Mouse (Mus musculus): ENCODE data around the gene Oas2.

Oas2 gene

GRCm38 (mm10) chr5:120729319-120729718 lies 20.3 kb downstream of the Oas2 start:
- DNase-seq (ENCODE audit: low spot score): no peak

GRCm38 (mm10) chr5:120725811-120726455 lies 23.7 kb downstream of the Oas2 start:
- DNase-seq (ENCODE audit: low spot score): no peak

- DNase-seq (ENCODE audit: low spot score): no peak
Measured at GRCm38 (mm10) chr5:120721005-120721404, 28.6 kb downstream of the Oas2 start.

GRCm38 (mm10) chr5:120718600-120719378 lies 30.9 kb downstream of the Oas2 start:
- no peak for DNase-seq (ENCODE audit: low spot score)

- DNase-seq (ENCODE audit: low spot score): no peak
Measured at GRCm38 (mm10) chr5:120717136-120717535, 32.5 kb downstream of the Oas2 start.

GRCm38 (mm10) chr5:120714314-120714713 lies 35.3 kb downstream of the Oas2 start:
- DNase-seq (ENCODE audit: low spot score): no peak

- no peak for DNase-seq (ENCODE audit: low spot score)
Measured at GRCm38 (mm10) chr5:120712721-120713120, 36.9 kb downstream of the Oas2 start.

- no peak for DNase-seq (ENCODE audit: low spot score)
Measured at GRCm38 (mm10) chr5:120711827-120712226, 37.8 kb downstream of the Oas2 start, which contains the start of gene Dtx1. Gene Dtx1 (minus strand): TSS chr5:120711927.

- DNase-seq (ENCODE audit: low spot score): no peak
Measured at GRCm38 (mm10) chr5:120711416-120711815, 38.2 kb downstream of the Oas2 start.

GRCm38 (mm10) chr5:120710826-120711248 lies 38.8 kb downstream of the Oas2 start:
- no peak for DNase-seq (ENCODE audit: low spot score)

GRCm38 (mm10) chr5:120710161-120710825 lies 39.4 kb downstream of the Oas2 start:
- DNase-seq (ENCODE audit: low spot score): no peak

GRCm38 (mm10) chr5:120706976-120707375 lies 42.7 kb downstream of the Oas2 start:
- no peak for DNase-seq (ENCODE audit: low spot score)

GRCm38 (mm10) chr5:120706541-120706940 lies 43.1 kb downstream of the Oas2 start:
- no peak for DNase-seq (ENCODE audit: low spot score)

GRCm38 (mm10) chr5:120704421-120704820 lies 45.2 kb downstream of the Oas2 start:
- no peak for DNase-seq (ENCODE audit: low spot score)

- DNase-seq (ENCODE audit: low spot score): no peak
Measured at GRCm38 (mm10) chr5:120703660-120704059, 46.0 kb downstream of the Oas2 start.

GRCm38 (mm10) chr5:120702969-120703368 lies 46.7 kb downstream of the Oas2 start:
- DNase-seq (ENCODE audit: low spot score): no peak

GRCm38 (mm10) chr5:120702421-120702820 lies 47.2 kb downstream of the Oas2 start:
- DNase-seq (ENCODE audit: low spot score): no peak

GRCm38 (mm10) chr5:120700996-120701790 lies 48.5 kb downstream of the Oas2 start:
- DNase-seq (ENCODE audit: low spot score): no peak

GRCm38 (mm10) chr5:120698801-120699391 lies 50.8 kb downstream of the Oas2 start:
- DNase-seq (ENCODE audit: low spot score): no peak

GRCm38 (mm10) chr5:120698181-120698580 lies 51.5 kb downstream of the Oas2 start:
- DNase-seq (ENCODE audit: low spot score): no peak

GRCm38 (mm10) chr5:120696865-120697264 lies 52.8 kb downstream of the Oas2 start:
- no peak for DNase-seq (ENCODE audit: low spot score)

Measured in urinary bladder, postnatal 10 days (tissue).